8 mouse cellular contexts compared by ENCODE assay signal in genomic region chr5:99157973-99158372, GRCm38 (mm10).
DNase-seq lines count a peak whose midpoint lies in the region; ATAC-seq and TF ChIP-seq lines count a peak whose summit lies in the region.

No protein-coding gene starts in this region.

- peak; percentile 53 for DNase-seq in kidney, adult 2 months
- peak; percentile 40 for DNase-seq in R1 (ENCODE audit: low read depth, low spot score)
- peak; percentile 79 to 82 for DNase-seq in cerebellum, postnatal 14 days
- peak; percentile 64 for DNase-seq in heart, postnatal 4 days
- DNase-seq in left cerebral cortex, postnatal 25 days (ENCODE audit: low spot score in 2 of 2), result peak; percentile 71 to 74
- peak; percentile 43 for DNase-seq in retina, postnatal 7 days (ENCODE audit: low read depth, low spot score)
- DNase-seq in spleen, postnatal 36 days (ENCODE audit: low spot score in 2 of 2), result no peak

- H3K36me3 ChIP-seq in kidney, adult 2 months (ENCODE audit: control insufficient read depth, insufficient read depth, low read length), result no peaks in the 10 kb centered on the region
- H3K36me3 ChIP-seq in kidney, embryonic 14.5 days (ENCODE audit: control insufficient read depth, insufficient read depth, low read length), result no peaks in the 10 kb centered on the region

- H3K27me3 ChIP-seq in kidney, adult 2 months (replicated peaks; ENCODE audit: control insufficient read depth, insufficient read depth, low read length), result no peaks in the 10 kb centered on the region
- no peaks in the 10 kb centered on the region for H3K27me3 ChIP-seq in kidney, embryonic 14.5 days (ENCODE audit: control insufficient read depth, insufficient read depth, low read length)

- TF ChIP-seq POLR2A in kidney, adult 2 months (IDR thresholded peaks at IDR 0.05; ENCODE audit: low read depth, low read length), result no peak

- intact Hi-C loops in left cerebral cortex, postnatal 25 days (cut with DNase I), result loop anchor here (5.0 to 10.0 kb wide), 2 partner anchors 253 to 811 kb away; no protein-coding TSS in a partner anchor

- no peak overlapping the region for H3K27ac ChIP-seq in kidney, adult 2 months (ENCODE audit: insufficient read depth, low read depth, low read length)
- no peak overlapping the region for H3K27ac ChIP-seq in kidney, embryonic 14.5 days (ENCODE audit: low read depth, low read length)

- no peaks in the 10 kb centered on the region for H3K9me3 ChIP-seq in kidney, embryonic 14.5 days (ENCODE audit: control insufficient read depth, low read length)

- H3K4me1 ChIP-seq in kidney, adult 2 months (ENCODE audit: control insufficient read depth, insufficient read depth, low read length), result no peaks in the 10 kb centered on the region
- H3K4me1 ChIP-seq in kidney, embryonic 14.5 days (ENCODE audit: control insufficient read depth, insufficient read depth, low read length), result no peaks in the 10 kb centered on the region

- 0% methylated on average over 1 of the region's 1 CpGs for WGBS in kidney, adult 2 months
- WGBS in kidney, embryonic 14.5 days, result 6% methylated on average over 1 of the region's 1 CpGs

- TF ChIP-seq CTCF in kidney, adult 2 months (conservative IDR thresholded peaks at IDR 0.05; ENCODE audit: insufficient read depth, insufficient read length, low read depth, low read length), result peak; percentile 72

- H3K4me2 ChIP-seq in kidney, embryonic 14.5 days (replicated peaks; ENCODE audit: low read depth, low read length), result no peak overlapping the region

- no peak overlapping the region for H3K4me3 ChIP-seq in kidney, adult 2 months (ENCODE audit: insufficient read depth, low read depth, low read length)
- H3K4me3 ChIP-seq in kidney, embryonic 14.5 days (ENCODE audit: low read length), result no peak overlapping the region

- no peak overlapping the region for H3K9ac ChIP-seq in kidney, embryonic 14.5 days (ENCODE audit: low read depth, low read length)

- no peak for ATAC-seq in kidney, embryonic 14.5 days (ENCODE audit: low FRiP score, low TSS enrichment)

Comparison
In these comparisons a context has a peak if more than half of its experiments do, and no peak if none do; other contexts are left out.
1. DNase-seq: peak in kidney, adult 2 months (single experiment), R1 (single experiment), cerebellum, postnatal 14 days (2 of 2), heart, postnatal 4 days (single experiment), left cerebral cortex, postnatal 25 days (2 of 2) and retina, postnatal 7 days (single experiment); none in spleen, postnatal 36 days (0 of 2).